Mouse (Mus musculus) hindbrain, postnatal 0 days (tissue): ENCODE results near the gene Dennd2a. TPM values are rescaled to one million over a fixed set of nuclear protein-coding genes. Genes with fewer than 3 reads are reported as not detected.

Experiments used
- ATAC-seq: fragments of 200-750 bp; cut with Nextera tagmentation; 2 replicates; pipeline ENCODE4 v1.8.0; 2017; ENCODE audit warnings: mild to moderate bottlenecking, moderate TSS enrichment, moderate library complexity
- DNase-seq: peaks from one replicate; pipeline ENCODE4 v3.0.0-alpha.2; 2015; ENCODE audit warnings: low spot score
- H3K27ac ChIP-seq: fragments of 300-500 bp; sonication (generic); 2 replicates; pipeline ENCODE4 v1.5.1; 2014; ENCODE audit warnings: mild to moderate bottlenecking
- H3K27me3 ChIP-seq: fragments of 300-500 bp; sonication (generic); 2 replicates; pipeline ENCODE4 v1.6.1; 2014; ENCODE audit warnings: low read length, mixed read lengths; ENCODE audit not compliant: insufficient read depth
- H3K36me3 ChIP-seq: fragments of 300-500 bp; sonication (generic); 2 replicates; pipeline ENCODE4 v1.6.1; 2014; ENCODE audit warnings: low read length, mixed read lengths; ENCODE audit not compliant: insufficient read depth
- H3K4me1 ChIP-seq: fragments of 300-500 bp; sonication (generic); 2 replicates; pipeline ENCODE4 v1.6.1; 2014; ENCODE audit warnings: antibody characterized with exemption, low read length, mixed read lengths; ENCODE audit not compliant: insufficient read depth
- H3K4me2 ChIP-seq: fragments of 300-500 bp; sonication (generic); 2 replicates; pipeline ENCODE4 v1.6.1; 2014; ENCODE audit warnings: low read depth, mild to moderate bottlenecking, low read length, moderate library complexity, mixed read lengths
- H3K4me3 ChIP-seq: fragments of 300-500 bp; sonication (generic); 2 replicates; pipeline ENCODE4 v1.5.1; 2014; ENCODE audit warnings: low read length
- H3K9ac ChIP-seq: fragments of 300-500 bp; sonication (generic); replicated peaks from 2 replicates; pipeline ENCODE4 v1.6.1; 2014; ENCODE audit warnings: mild to moderate bottlenecking, low read length, moderate library complexity, mixed read lengths
- H3K9me3 ChIP-seq: fragments of 300-500 bp; sonication (generic); 2 replicates; pipeline ENCODE4 v1.6.1; 2016; ENCODE audit warnings: low read length, mixed read lengths
- CTCF ChIP-seq: IDR thresholded peaks from 2 replicates; pipeline ENCODE4 v1.5.1; 2016; ENCODE audit warnings: antibody characterized with exemption, control low read depth, low read depth
- WGBS: fragments of 180-500 bp; shearing (Covaris S2); extraction: QIAGEN DNeasy Blood & Tissue Kit; methylation state at CpG from one replicate; pipeline ENCODE4 v1.1.7; 2014; 5-methylcytosine and 5-hydroxymethylcytosine counted together
- polyA plus RNA-seq: library from polyadenylated mRNA; unstranded; fragments of >200 nt; fragmentation: Nextera tagmentation; extraction: Ambion mirVana; gene quantifications from 2 replicates; pipeline ENCODE4 v1.2.1, GENCODE M21; 2015
- total RNA-seq: library from RNA; depleted of rRNA; stranded (reverse); fragments of >200 nt; gene quantifications from 2 replicates; pipeline ENCODE4 v1.2.3, GENCODE M21; 2014

Gene Dennd2a
- total and polyA plus RNA-seq, 2 experiments from 2014 or later: 13.2 to 30.4 TPM

DNA sequence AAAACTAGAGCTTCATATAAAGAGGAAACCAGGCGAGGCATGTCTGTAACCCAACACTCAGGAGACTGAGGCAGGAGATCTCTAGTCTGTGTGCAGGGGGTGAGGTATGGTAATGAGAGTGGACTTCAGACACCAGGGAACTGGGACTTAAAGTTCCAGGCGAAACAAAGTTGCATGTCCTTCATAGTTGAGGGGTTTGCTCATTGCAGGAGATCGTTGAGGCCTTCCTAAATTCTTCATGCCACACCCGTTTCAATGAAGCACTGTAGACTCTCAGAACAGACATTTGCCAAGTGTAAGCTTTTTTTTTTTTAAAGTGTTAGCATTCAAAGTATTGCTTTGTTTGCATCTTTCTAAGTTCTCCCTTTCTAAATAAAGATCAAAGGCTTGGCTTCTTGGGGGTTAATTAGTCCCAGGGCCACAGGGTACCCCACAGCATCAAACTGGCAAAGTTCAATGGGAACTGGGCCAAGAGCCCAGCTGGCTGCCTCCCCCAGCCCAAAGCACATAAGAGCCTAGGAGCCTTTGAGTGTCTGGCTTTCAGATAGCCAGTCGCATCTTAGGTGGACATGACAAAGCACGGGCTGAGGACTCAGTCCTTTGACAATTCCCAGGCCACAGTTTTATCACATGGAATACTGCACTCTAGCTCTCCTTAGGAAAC is 1.7 kb upstream of the Dennd2a start:
- no peaks in the 10 kb centered on the region for H3K9me3 ChIP-seq
- peak overlapping the region; percentile 26; the same call in 1 of the 2 replicates for H3K27ac ChIP-seq
- H3K9ac ChIP-seq: no peak overlapping the region
- H3K4me2 ChIP-seq: no peak overlapping the region
- 45% methylated on average over 6 of the region's 6 CpGs for WGBS
- no peaks in the 10 kb centered on the region for H3K36me3 ChIP-seq
- no peak for TF ChIP-seq CTCF
- H3K27me3 ChIP-seq: no peaks in the 10 kb centered on the region
- H3K4me3 ChIP-seq: no peak overlapping the region
- ATAC-seq: no peak
- peaks cover 29% of the 10 kb centered on the region for H3K4me1 ChIP-seq
- no peak for DNase-seq

DNA sequence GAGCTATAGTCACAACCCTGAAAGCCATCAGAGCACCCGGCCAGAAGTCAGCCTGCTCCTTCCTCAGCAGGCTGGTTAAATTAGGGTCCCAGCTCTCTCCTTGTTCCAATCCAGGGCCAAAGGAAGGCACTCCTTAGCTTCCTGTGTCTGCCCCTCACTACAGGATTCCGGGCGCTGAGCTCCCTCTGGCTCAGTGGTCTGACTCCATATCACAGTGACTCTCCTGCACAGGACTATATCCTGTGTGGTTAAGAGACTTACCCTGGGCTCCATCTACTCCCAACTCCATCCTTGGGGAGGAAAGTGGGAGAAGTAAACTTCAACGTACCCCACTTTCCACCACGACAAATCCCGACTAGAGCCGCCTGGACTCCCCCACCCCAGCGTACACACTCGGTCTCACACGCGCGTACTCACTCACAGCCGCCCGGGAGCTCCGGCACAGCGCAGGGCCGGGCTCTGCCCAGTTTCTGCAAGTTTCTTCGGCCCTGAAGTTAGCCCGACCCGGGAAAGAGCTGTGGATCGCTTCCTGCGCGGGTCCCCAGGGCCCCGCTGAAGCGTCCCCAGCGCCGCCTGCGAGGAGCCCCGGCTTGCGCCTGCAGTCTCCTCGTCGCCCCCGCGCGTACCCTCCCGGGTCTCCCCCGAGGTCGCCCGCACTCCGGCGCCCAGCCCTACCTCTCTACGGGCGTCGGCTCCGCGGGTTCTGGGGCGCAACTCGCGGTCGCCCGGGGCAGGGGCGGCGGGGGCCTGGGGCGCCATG is 587 bp downstream of the Dennd2a start:
- H3K4me1 ChIP-seq: peaks cover 29% of the 10 kb centered on the region
- H3K4me2 ChIP-seq: peak overlapping the region; percentile 60
- peak; percentile 70 for ATAC-seq
- no peaks in the 10 kb centered on the region for H3K36me3 ChIP-seq
- H3K9ac ChIP-seq: peak overlapping the region; percentile 80
- DNase-seq: peak; percentile 55
- TF ChIP-seq CTCF: no peak
- no peaks in the 10 kb centered on the region for H3K9me3 ChIP-seq
- peak overlapping the region; percentile 90 for H3K27ac ChIP-seq
- WGBS: under 1% methylated on average over 50 of the region's 54 CpGs
- H3K27me3 ChIP-seq: no peaks in the 10 kb centered on the region
- H3K4me3 ChIP-seq: peak overlapping the region; percentile 88

DNA sequence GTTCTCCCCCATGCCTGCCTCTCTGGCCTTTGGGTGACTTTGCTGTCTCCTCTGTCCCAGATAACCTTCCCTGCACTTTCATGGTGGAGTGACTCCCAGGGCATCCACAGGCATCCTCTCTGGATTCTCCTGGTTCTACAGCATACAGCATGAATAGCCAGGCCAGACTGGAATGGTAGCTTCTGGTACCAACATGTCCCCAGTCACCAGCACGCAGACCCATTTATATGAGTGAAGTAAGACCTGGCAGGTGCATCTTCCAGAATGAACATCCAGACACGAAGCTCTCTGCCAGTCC is 2.1 kb downstream of the Dennd2a start:
- H3K4me2 ChIP-seq: peak overlapping the region; percentile 60
- peaks cover 29% of the 10 kb centered on the region for H3K4me1 ChIP-seq
- no peak overlapping the region; the same call in 1 of the 2 replicates for H3K27ac ChIP-seq
- no peaks in the 10 kb centered on the region for H3K27me3 ChIP-seq
- no peak for TF ChIP-seq CTCF
- peak overlapping the region; percentile 15; the same call in 1 of the 2 replicates for H3K9ac ChIP-seq
- ATAC-seq (no peak), DNase-seq (no peak)
- no peaks in the 10 kb centered on the region for H3K36me3 ChIP-seq
- 43% methylated on average over 2 of the region's 2 CpGs for WGBS
- peak overlapping the region; percentile 88 for H3K4me3 ChIP-seq
- H3K9me3 ChIP-seq: no peaks in the 10 kb centered on the region

DNA sequence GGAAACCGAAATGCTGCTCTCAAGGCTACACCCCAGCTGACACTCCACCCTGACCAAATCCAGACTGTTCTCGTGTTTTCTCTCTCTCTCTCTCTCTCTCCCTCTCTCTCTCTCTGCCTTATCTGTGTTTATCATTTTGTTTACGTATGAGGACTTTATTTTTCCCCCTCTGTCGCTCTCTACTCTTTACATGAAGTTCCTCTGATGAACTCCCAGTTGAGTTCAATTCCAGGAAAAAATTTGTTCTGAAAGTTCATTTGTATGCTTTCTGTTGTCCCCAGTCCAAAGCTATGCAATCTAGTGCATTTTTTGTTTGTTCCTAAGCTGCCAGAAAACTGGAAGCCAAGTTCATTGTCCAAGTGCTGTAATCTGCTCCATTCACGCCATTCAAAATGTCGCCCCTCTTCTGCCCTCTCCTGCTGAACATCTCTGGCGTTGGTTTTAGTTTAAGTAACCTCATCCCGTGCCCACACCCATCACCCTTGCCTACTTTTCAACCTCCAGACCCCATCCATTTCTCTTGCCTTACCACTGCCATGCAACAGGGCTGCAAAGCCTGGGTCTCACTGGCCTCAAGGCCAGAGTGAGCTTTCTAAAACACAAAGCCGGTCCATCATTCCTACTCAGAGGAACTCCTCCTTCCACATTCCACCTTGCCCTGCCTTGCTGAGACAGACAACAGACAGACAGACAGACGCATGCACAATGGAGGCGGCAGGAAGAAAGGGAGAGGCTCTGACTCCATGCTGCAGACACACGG is 2.6 kb downstream of the Dennd2a start:
- whole genome bisulfite sequencing: 46% methylated on average over 12 of the region's 12 CpGs
- H3K4me3 ChIP-seq: peak overlapping the region; percentile 88
- ATAC-seq: no peak

DNA sequence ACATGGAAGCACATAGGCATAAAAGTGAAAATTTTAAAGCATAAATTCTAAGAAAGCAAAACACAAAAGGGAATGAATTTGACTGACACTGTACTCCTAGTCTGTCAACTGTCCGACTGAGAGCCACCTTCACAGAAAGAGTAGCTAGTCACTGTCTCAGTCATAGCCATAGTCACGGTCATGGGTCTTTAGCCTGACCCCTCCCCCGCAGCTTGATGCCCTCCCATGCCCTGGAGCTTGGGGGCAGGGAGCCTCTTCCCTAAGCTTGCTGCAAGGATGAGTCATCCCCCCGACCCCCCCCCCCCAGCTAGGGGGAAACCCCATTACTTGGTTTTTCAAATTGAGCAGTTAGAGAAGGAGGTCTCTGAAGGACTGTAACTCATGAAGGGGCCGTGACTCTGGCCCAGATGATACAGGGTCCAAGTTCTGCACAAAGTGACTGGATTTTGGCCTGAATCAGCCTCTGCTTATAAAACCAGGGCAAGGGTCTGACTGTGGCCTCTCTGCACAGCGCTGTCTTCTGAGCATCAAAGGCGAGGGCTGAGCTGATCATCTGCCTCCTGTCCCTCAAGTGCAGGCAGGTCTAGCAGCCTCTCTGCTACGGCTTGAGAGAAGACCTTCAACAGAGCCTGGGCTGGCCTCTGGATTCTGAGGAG is 5.6 kb downstream of the Dennd2a start:
- no peak for ATAC-seq

More for the DNA sequence above, 2.6 kb downstream of the Dennd2a start:
- peak overlapping the region; percentile 15; the same call in 1 of the 2 replicates for H3K9ac ChIP-seq
- no peaks in the 10 kb centered on the region for H3K36me3 ChIP-seq
- peak overlapping the region; percentile 60 for H3K4me2 ChIP-seq
- TF ChIP-seq CTCF: no peak
- H3K27ac ChIP-seq: no peak overlapping the region; the same call in 1 of the 2 replicates
- H3K27me3 ChIP-seq: no peaks in the 10 kb centered on the region
- no peaks in the 10 kb centered on the region for H3K9me3 ChIP-seq
- peaks cover 29% of the 10 kb centered on the region for H3K4me1 ChIP-seq
- DNase-seq: no peak

GRCm38 (mm10) chr6:39548030-39548429 is 9.6 kb downstream of the Dennd2a start:
- Histone ChIP-seq H3K9ac (no peak overlapping the region), H3K4me2 (no peak overlapping the region), H3K4me1 (peaks cover 10% of the 10 kb centered on the region; the same call in 1 of the 2 replicates), H3K4me3 (no peak overlapping the region), H3K36me3 (no peaks in the 10 kb centered on the region), H3K9me3 (no peaks in the 10 kb centered on the region), H3K27ac (peak overlapping the region; percentile 3; the same call in 1 of the 2 replicates), H3K27me3 (no peaks in the 10 kb centered on the region)
- TF ChIP-seq CTCF: no peak
- peak; percentile 18; the same call in 1 of the 2 replicates for ATAC-seq
- WGBS: 63% methylated on average over 5 of the region's 5 CpGs
- DNase-seq: peak; percentile 41

More for the DNA sequence above, 5.6 kb downstream of the Dennd2a start:
- H3K27ac ChIP-seq: peak overlapping the region; percentile 20; the same call in 1 of the 2 replicates
- H3K27me3 ChIP-seq: no peaks in the 10 kb centered on the region
- H3K4me2 ChIP-seq: no peak overlapping the region
- H3K9me3 ChIP-seq: no peaks in the 10 kb centered on the region
- H3K9ac ChIP-seq: no peak overlapping the region; the same call in 1 of the 2 replicates
- no peaks in the 10 kb centered on the region for H3K36me3 ChIP-seq
- no peak overlapping the region for H3K4me3 ChIP-seq
- DNase-seq: no peak
- H3K4me1 ChIP-seq: peaks cover 15% of the 10 kb centered on the region
- WGBS: 51% methylated on average over 8 of the region's 8 CpGs
- TF ChIP-seq CTCF: no peak
